Mouse (Mus musculus): ENCODE results near the gene Gpalpp1. TPM values are rescaled to one million over a fixed set of nuclear protein-coding genes. Genes with fewer than 3 reads are reported as not detected.

Gene Gpalpp1
- total RNA-seq, 1 experiment = 7.9 TPM

DNA sequence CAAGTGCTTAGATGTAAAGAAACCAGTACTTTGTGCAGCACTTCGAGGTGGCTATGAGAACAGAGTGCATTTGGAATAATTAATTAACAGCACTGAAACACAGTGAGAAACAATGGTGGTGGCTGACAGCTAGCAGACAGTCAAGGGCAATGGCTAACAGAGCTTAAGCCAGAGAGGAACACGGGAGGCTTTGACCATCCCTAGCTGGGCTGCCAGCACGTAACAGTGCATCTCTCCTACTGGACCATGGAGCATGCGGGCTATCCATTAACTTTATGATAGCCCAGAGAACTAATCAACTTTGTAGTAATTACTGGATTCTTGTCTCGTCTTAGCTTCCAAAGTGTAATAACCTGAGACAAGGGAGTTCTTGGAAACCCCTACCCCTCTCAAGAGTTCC, 12.7 kb downstream of the Gpalpp1 start:
- H3K9me3 ChIP-seq (ENCODE audit: control insufficient read depth, insufficient read depth, low read depth, low read length) = no peaks in the 10 kb centered on the region
- H3K4me1 ChIP-seq (ENCODE audit: control insufficient read depth in 2 of 2, insufficient read depth in 2 of 2, low read length in 2 of 2, poor library complexity in 1 of 2) = no peaks in the 10 kb centered on the region
- TF ChIP-seq ZC3H11A (IDR thresholded peaks at IDR 0.05; ENCODE audit: borderline replicate concordance, low read depth, low read length) = no peak
- TF ChIP-seq CHD2 (IDR thresholded peaks at IDR 0.05; ENCODE audit: low read depth, low read length) = no peak
- no peak for TF ChIP-seq HCFC1 (IDR thresholded peaks at IDR 0.05; ENCODE audit: borderline replicate concordance, insufficient read depth, low read length)
- no peak for TF ChIP-seq ZNF384 (IDR thresholded peaks at IDR 0.05; ENCODE audit: low read depth, low read length)
- TF ChIP-seq MAFK (IDR thresholded peaks at IDR 0.05; ENCODE audit: insufficient read depth, low read depth, low read length) = no peak
- no peak overlapping the region for H3K4me3 ChIP-seq (ENCODE audit: insufficient read depth in 1 of 2, low read depth in 1 of 2, low read length in 2 of 2, poor library complexity in 1 of 2, severe bottlenecking in 1 of 2)
- H3K9ac ChIP-seq (ENCODE audit: insufficient read depth, low read depth, low read length, poor library complexity, severe bottlenecking) = no peak overlapping the region
- in situ Hi-C loops (cut with MboI; ENCODE audit: low sequenced_read_pairs in 2 of 2, unreplicated experiment in 2 of 2) = loop anchor here (25.0 kb wide), 1 partner anchor 211 kb away; no protein-coding TSS in a partner anchor
- no peak overlapping the region for H3K27ac ChIP-seq (ENCODE audit: insufficient read depth, low read depth, low read length, poor library complexity, severe bottlenecking)
- no peak for DNase-seq (ENCODE audit: low read depth, low spot score)
- peaks cover 4% of the 10 kb centered on the region; the same call in 1 of the 2 replicates for H3K36me3 ChIP-seq (ENCODE audit: control insufficient read depth, insufficient read depth, low read length, poor library complexity, severe bottlenecking)

DNA sequence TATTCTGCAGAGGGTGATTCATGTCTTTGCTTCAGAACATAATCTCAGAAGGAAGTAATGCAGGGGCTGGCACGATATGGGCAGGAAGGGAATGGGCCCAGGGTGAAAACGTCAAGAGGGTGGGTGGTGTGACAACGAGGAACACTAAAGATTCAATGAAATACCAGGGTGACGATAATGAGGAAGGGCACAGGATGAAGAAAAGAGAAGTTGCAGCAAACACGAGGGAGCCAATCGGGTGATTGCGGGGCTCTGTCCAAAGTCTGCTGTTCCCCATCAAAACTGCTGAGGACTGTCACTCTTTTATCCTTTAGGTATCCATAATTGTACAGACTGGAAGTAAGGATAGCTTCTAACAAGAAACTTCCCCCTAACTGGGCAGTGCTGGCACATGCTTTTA, 13.3 kb downstream of the Gpalpp1 start:
- no peak overlapping the region for H3K9ac ChIP-seq (ENCODE audit: insufficient read depth, low read depth, low read length, poor library complexity, severe bottlenecking)
- no peak overlapping the region for H3K27ac ChIP-seq (ENCODE audit: insufficient read depth, low read depth, low read length, poor library complexity, severe bottlenecking)
- in situ Hi-C loops (cut with MboI; ENCODE audit: low sequenced_read_pairs in 2 of 2, unreplicated experiment in 2 of 2) = loop anchor here (25.0 kb wide), 1 partner anchor 210 kb away; no protein-coding TSS in a partner anchor
- H3K4me1 ChIP-seq (ENCODE audit: control insufficient read depth in 2 of 2, insufficient read depth in 2 of 2, low read length in 2 of 2, poor library complexity in 1 of 2) = no peaks in the 10 kb centered on the region
- TF ChIP-seq HCFC1 (IDR thresholded peaks at IDR 0.05; ENCODE audit: borderline replicate concordance, insufficient read depth, low read length) (no peak), MAFK (IDR thresholded peaks at IDR 0.05; ENCODE audit: insufficient read depth, low read depth, low read length) (no peak), ZNF384 (IDR thresholded peaks at IDR 0.05; ENCODE audit: low read depth, low read length) (no peak), ZC3H11A (IDR thresholded peaks at IDR 0.05; ENCODE audit: borderline replicate concordance, low read depth, low read length) (no peak), CHD2 (IDR thresholded peaks at IDR 0.05; ENCODE audit: low read depth, low read length) (no peak)
- DNase-seq (ENCODE audit: low read depth, low spot score) = no peak
- no peaks in the 10 kb centered on the region for H3K9me3 ChIP-seq (ENCODE audit: control insufficient read depth, insufficient read depth, low read depth, low read length)
- H3K4me3 ChIP-seq (ENCODE audit: insufficient read depth in 1 of 2, low read depth in 1 of 2, low read length in 2 of 2, poor library complexity in 1 of 2, severe bottlenecking in 1 of 2) = no peak overlapping the region
- H3K36me3 ChIP-seq (ENCODE audit: control insufficient read depth, insufficient read depth, low read length, poor library complexity, severe bottlenecking) = peaks cover 4% of the 10 kb centered on the region; the same call in 1 of the 2 replicates

DNA sequence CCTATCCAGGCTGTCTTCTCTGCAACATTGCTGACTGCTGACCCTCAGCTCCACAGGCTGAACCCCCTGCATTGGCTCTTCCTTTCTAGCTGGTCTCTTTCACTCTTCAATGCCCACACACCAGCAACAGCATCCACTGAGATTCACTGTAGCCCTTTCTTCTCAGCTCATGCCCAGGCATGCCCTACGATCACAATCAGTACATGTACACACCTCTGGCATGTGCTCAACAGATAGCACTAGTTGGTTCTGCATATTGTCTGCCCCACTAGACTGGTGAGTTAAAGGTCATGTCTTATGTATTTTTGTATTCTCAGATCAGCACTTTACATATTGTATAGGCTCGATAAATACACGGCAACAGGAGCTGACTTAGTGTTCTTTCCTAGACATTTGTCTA, 26.4 kb downstream of the Gpalpp1 start:
- Histone ChIP-seq H3K9ac (ENCODE audit: insufficient read depth, low read depth, low read length, poor library complexity, severe bottlenecking) (no peak overlapping the region; the same call in 1 of the 2 replicates), H3K4me1 (ENCODE audit: control insufficient read depth in 2 of 2, insufficient read depth in 2 of 2, low read length in 2 of 2, poor library complexity in 1 of 2) (peaks cover 14 to 15% of the 10 kb centered on the region in 2 experiments; a peak in 3 of 4 replicates), H3K27ac (ENCODE audit: insufficient read depth, low read depth, low read length, poor library complexity, severe bottlenecking) (peak overlapping the region; percentile 9; the same call in 1 of the 2 replicates), H3K9me3 (ENCODE audit: control insufficient read depth, insufficient read depth, low read depth, low read length) (no peaks in the 10 kb centered on the region), H3K36me3 (ENCODE audit: control insufficient read depth, insufficient read depth, low read length, poor library complexity, severe bottlenecking) (no peaks in the 10 kb centered on the region), H3K4me3 (ENCODE audit: insufficient read depth in 1 of 2, low read depth in 1 of 2, low read length in 2 of 2, poor library complexity in 1 of 2, severe bottlenecking in 1 of 2) (no peak overlapping the region)
- TF ChIP-seq MAFK (IDR thresholded peaks at IDR 0.05; ENCODE audit: insufficient read depth, low read depth, low read length) (no peak), HCFC1 (IDR thresholded peaks at IDR 0.05; ENCODE audit: borderline replicate concordance, insufficient read depth, low read length) (no peak), ZC3H11A (IDR thresholded peaks at IDR 0.05; ENCODE audit: borderline replicate concordance, low read depth, low read length) (no peak), CHD2 (IDR thresholded peaks at IDR 0.05; ENCODE audit: low read depth, low read length) (no peak), ZNF384 (IDR thresholded peaks at IDR 0.05; ENCODE audit: low read depth, low read length) (no peak)
- in situ Hi-C loops (cut with MboI; ENCODE audit: low sequenced_read_pairs in 2 of 2, unreplicated experiment in 2 of 2) = loop anchor here (25.0 kb wide), 1 partner anchor 197 kb away; no protein-coding TSS in a partner anchor
- no peak for DNase-seq (ENCODE audit: low read depth, low spot score)

DNA sequence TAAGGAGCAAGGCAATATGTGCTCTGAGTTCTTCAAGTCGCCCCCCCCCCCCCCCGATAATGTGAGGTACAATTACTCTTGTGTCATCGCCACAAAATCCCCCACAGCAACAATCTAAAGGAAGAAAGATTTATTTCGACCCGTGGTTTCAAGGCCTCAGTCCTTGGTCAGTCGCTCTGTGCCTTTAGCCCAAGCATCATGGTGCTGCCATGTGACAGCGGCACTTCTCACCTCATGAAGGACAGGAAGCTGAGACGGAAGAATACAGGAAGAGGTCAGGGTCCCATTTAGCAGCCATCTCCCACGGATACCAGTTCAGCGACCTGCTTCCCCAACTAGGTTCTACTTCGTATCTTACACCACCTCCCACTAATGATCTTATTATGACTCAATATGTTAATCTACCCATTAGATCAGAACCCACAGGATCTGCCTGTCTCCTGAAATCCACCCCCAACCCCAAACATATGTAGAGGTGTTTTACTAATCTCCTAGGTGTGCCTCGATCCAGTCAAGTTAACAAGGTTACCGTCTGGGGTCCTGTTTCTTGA, 28.4 kb downstream of the Gpalpp1 start:
- no peaks in the 10 kb centered on the region for H3K36me3 ChIP-seq (ENCODE audit: control insufficient read depth, insufficient read depth, low read length, poor library complexity, severe bottlenecking)
- no peak for TF ChIP-seq ZC3H11A (IDR thresholded peaks at IDR 0.05; ENCODE audit: borderline replicate concordance, low read depth, low read length)
- no peak for TF ChIP-seq HCFC1 (IDR thresholded peaks at IDR 0.05; ENCODE audit: borderline replicate concordance, insufficient read depth, low read length)
- no peak for TF ChIP-seq ZNF384 (IDR thresholded peaks at IDR 0.05; ENCODE audit: low read depth, low read length)
- no peak for TF ChIP-seq CHD2 (IDR thresholded peaks at IDR 0.05; ENCODE audit: low read depth, low read length)
- TF ChIP-seq MAFK (IDR thresholded peaks at IDR 0.05; ENCODE audit: insufficient read depth, low read depth, low read length) = no peak
- in situ Hi-C loops (cut with MboI; ENCODE audit: low sequenced_read_pairs in 2 of 2, unreplicated experiment in 2 of 2) = loop anchor here (25.0 kb wide), 1 partner anchor 195 kb away; no protein-coding TSS in a partner anchor

More for the DNA sequence above, 28.4 kb downstream of the Gpalpp1 start:
- Histone ChIP-seq H3K27ac (ENCODE audit: insufficient read depth, low read depth, low read length, poor library complexity, severe bottlenecking) (peak overlapping the region; percentile 27; the same call in 1 of the 2 replicates), H3K9ac (ENCODE audit: insufficient read depth, low read depth, low read length, poor library complexity, severe bottlenecking) (peak overlapping the region; percentile 67; the same call in 1 of the 2 replicates), H3K4me3 (ENCODE audit: insufficient read depth in 1 of 2, low read depth in 1 of 2, low read length in 2 of 2, poor library complexity in 1 of 2, severe bottlenecking in 1 of 2) (no peak overlapping the region), H3K4me1 (ENCODE audit: control insufficient read depth in 2 of 2, insufficient read depth in 2 of 2, low read length in 2 of 2, poor library complexity in 1 of 2) (peaks cover 18 to 22% of the 10 kb centered on the region in 2 experiments), H3K9me3 (ENCODE audit: control insufficient read depth, insufficient read depth, low read depth, low read length) (no peaks in the 10 kb centered on the region)
- no peak for DNase-seq (ENCODE audit: low read depth, low spot score)

Data from ES-E14 (cell line).